Mouse (Mus musculus): ENCODE results near the gene Vsnl1. TPM values are rescaled to one million over a fixed set of nuclear protein-coding genes. Genes with fewer than 3 reads are reported as not detected.

The Vsnl1 gene
- polyA plus RNA-seq, 1 experiment from 2014 or later = not detected

DNA sequence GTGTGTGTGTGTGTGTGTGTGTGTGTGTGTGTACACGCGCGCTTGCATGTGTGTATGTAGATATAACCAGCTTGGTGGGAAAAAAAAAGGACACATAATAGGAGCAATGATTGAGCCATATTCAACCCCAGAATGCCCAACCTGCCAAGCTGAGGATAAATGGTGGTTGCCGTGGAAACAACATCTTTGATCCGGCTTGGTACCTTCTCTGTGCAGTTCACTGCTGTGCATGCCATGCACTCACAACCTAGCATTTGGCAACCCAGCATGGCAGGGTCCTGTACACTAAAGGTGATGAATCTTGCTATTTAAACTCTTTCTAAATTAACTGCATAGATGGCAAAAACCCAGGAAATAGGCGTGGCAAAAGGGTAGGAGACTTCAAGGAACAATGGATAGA lies 74.0 kb downstream of the Vsnl1 start:
- no peak for ATAC-seq (ENCODE audit: low read depth)
- 80% methylated on average over 6 of the region's 6 CpGs for WGBS (ENCODE audit: insufficient replicate concordance)
- no peaks in the 10 kb centered on the region for H3K36me3 ChIP-seq (ENCODE audit: control insufficient read depth, insufficient read depth)
- no peaks in the 10 kb centered on the region for H3K4me1 ChIP-seq (ENCODE audit: control insufficient read depth, low read depth, low read length)
- H3K27me3 ChIP-seq (ENCODE audit: control insufficient read depth, insufficient read depth, low read depth, low read length) = no peaks in the 10 kb centered on the region
- H3K9me3 ChIP-seq (replicated peaks; ENCODE audit: control insufficient read depth, low read length) = no peaks in the 10 kb centered on the region
- H3K4me2 ChIP-seq (ENCODE audit: low read depth, low read length) = no peak overlapping the region
- H3K27ac ChIP-seq (ENCODE audit: low read length) = no peak overlapping the region
- H3K4me3 ChIP-seq (ENCODE audit: low read depth, low read length) = no peak overlapping the region
- no peak overlapping the region for H3K9ac ChIP-seq (ENCODE audit: low read depth, low read length)

DNA sequence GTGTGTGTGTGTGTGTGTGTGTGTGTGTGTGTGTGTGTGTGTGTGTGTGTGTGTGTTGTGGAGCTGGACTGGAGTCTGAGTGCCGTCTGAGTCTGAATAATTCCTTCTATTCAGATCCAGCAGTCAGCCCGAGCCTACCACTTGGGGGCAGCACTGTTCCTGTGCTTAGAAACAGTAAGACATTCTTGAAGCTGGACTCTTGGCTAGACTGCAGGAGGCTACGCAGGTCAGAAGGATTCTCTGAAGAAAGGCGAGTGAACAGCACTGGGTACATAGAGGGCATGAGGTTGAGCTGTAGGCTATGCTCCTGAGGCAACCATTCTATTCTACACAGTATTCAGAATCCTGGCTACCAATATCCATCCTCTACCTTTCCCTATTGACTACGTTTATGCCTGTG lies 85.5 kb downstream of the Vsnl1 start:
- H3K27ac ChIP-seq (ENCODE audit: low read length) = no peak overlapping the region
- no peaks in the 10 kb centered on the region for H3K4me1 ChIP-seq (ENCODE audit: control insufficient read depth, low read depth, low read length)
- no peak overlapping the region for H3K4me3 ChIP-seq (ENCODE audit: low read depth, low read length)
- no peaks in the 10 kb centered on the region for H3K27me3 ChIP-seq (ENCODE audit: control insufficient read depth, insufficient read depth, low read depth, low read length)
- no peaks in the 10 kb centered on the region for H3K9me3 ChIP-seq (replicated peaks; ENCODE audit: control insufficient read depth, low read length)
- no peak overlapping the region for H3K4me2 ChIP-seq (ENCODE audit: low read depth, low read length)
- WGBS (ENCODE audit: insufficient replicate concordance) = 28% methylated on average over 5 of the region's 5 CpGs
- no peaks in the 10 kb centered on the region for H3K36me3 ChIP-seq (ENCODE audit: control insufficient read depth, insufficient read depth)
- no peak overlapping the region for H3K9ac ChIP-seq (ENCODE audit: low read depth, low read length)
- no peak for ATAC-seq (ENCODE audit: low read depth)

DNA sequence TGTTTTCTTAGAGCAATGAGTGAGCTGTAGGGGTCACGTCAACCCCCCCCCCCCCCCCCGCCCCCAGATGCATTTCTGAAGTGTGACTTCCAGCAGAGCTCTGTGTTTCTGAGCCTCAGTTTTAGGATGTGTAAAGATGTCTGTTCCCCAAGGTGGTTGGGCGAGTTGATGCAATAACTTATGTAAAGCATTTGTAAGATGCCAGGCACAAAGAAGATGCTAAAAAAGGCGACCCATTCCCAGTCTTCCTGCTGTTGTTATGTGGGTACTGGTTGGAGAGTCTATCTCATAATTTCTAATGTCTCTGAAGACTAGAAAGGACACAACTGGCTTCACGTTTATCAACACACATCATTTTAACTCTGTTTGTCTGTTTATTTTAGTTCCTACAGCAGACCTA lies 86.5 kb downstream of the Vsnl1 start:
- H3K9ac ChIP-seq (ENCODE audit: low read depth, low read length) = no peak overlapping the region
- ATAC-seq (ENCODE audit: low read depth) = no peak
- H3K9me3 ChIP-seq (replicated peaks; ENCODE audit: control insufficient read depth, low read length) = no peaks in the 10 kb centered on the region
- no peak overlapping the region for H3K27ac ChIP-seq (ENCODE audit: low read length)
- H3K27me3 ChIP-seq (ENCODE audit: control insufficient read depth, insufficient read depth, low read depth, low read length) = no peaks in the 10 kb centered on the region
- no peak overlapping the region for H3K4me2 ChIP-seq (ENCODE audit: low read depth, low read length)
- H3K4me3 ChIP-seq (ENCODE audit: low read depth, low read length) = no peak overlapping the region
- 31% methylated on average over 5 of the region's 5 CpGs for WGBS (ENCODE audit: insufficient replicate concordance)
- H3K36me3 ChIP-seq (ENCODE audit: control insufficient read depth, insufficient read depth) = no peaks in the 10 kb centered on the region
- H3K4me1 ChIP-seq (ENCODE audit: control insufficient read depth, low read depth, low read length) = no peaks in the 10 kb centered on the region

DNA sequence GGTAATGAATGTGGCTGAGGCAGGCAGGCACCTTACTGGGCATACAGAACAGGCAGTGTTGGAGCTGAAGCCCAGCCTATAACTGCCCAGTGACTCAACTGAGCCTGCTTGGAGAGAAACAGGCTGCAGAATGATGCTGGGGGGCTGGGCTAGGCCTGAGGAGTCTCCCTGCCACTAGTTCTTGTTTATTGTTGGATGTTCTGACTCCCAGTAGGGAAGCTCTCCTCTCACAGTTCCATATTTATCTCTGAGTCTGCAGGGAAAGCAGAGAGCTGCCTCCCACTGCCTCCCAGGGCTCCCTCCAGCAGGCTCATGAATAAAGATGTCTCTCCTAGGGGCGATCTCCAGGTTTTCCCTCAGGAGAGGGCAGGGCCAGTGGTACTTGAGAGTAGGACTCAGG lies 88.0 kb downstream of the Vsnl1 start:
- H3K9ac ChIP-seq (ENCODE audit: low read depth, low read length) = no peak overlapping the region
- ATAC-seq (ENCODE audit: low read depth) = no peak
- no peak overlapping the region for H3K27ac ChIP-seq (ENCODE audit: low read length)
- WGBS (ENCODE audit: insufficient replicate concordance) = 22% methylated on average over 1 of the region's 1 CpGs
- H3K36me3 ChIP-seq (ENCODE audit: control insufficient read depth, insufficient read depth) = no peaks in the 10 kb centered on the region
- no peak overlapping the region for H3K4me3 ChIP-seq (ENCODE audit: low read depth, low read length)
- no peaks in the 10 kb centered on the region for H3K9me3 ChIP-seq (replicated peaks; ENCODE audit: control insufficient read depth, low read length)
- H3K4me1 ChIP-seq (ENCODE audit: control insufficient read depth, low read depth, low read length) = no peaks in the 10 kb centered on the region
- H3K4me2 ChIP-seq (ENCODE audit: low read depth, low read length) = no peak overlapping the region
- no peaks in the 10 kb centered on the region for H3K27me3 ChIP-seq (ENCODE audit: control insufficient read depth, insufficient read depth, low read depth, low read length)

DNA sequence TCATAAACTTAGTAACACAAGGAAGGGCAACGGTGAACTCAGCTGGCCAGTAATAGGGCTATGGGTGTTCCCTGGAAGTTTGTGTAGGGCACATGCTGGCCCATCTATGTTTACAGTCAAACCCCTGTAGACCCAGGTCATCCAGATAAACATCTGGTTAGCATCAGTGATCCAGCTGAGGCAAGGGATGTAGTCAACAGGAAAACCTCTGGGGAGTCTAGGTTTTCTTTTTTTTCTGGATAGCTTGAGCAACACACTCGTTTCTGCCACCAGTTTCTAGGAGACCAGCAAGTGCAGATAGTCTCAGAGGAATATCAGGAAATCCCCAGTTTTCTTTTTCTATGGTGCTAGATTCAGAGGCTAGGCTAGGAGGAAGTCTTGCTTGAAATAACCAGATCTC lies 90.5 kb downstream of the Vsnl1 start:
- Histone ChIP-seq H3K27me3 (ENCODE audit: control insufficient read depth, insufficient read depth, low read depth, low read length) (no peaks in the 10 kb centered on the region), H3K4me2 (ENCODE audit: low read depth, low read length) (no peak overlapping the region), H3K36me3 (ENCODE audit: control insufficient read depth, insufficient read depth) (no peaks in the 10 kb centered on the region), H3K4me1 (ENCODE audit: control insufficient read depth, low read depth, low read length) (no peaks in the 10 kb centered on the region), H3K9me3 (replicated peaks; ENCODE audit: control insufficient read depth, low read length) (no peaks in the 10 kb centered on the region), H3K4me3 (ENCODE audit: low read depth, low read length) (no peak overlapping the region), H3K9ac (ENCODE audit: low read depth, low read length) (no peak overlapping the region), H3K27ac (ENCODE audit: low read length) (no peak overlapping the region)
- no peak for ATAC-seq (ENCODE audit: low read depth)
- 34% methylated on average over 2 of the region's 2 CpGs for WGBS (ENCODE audit: insufficient replicate concordance)

DNA sequence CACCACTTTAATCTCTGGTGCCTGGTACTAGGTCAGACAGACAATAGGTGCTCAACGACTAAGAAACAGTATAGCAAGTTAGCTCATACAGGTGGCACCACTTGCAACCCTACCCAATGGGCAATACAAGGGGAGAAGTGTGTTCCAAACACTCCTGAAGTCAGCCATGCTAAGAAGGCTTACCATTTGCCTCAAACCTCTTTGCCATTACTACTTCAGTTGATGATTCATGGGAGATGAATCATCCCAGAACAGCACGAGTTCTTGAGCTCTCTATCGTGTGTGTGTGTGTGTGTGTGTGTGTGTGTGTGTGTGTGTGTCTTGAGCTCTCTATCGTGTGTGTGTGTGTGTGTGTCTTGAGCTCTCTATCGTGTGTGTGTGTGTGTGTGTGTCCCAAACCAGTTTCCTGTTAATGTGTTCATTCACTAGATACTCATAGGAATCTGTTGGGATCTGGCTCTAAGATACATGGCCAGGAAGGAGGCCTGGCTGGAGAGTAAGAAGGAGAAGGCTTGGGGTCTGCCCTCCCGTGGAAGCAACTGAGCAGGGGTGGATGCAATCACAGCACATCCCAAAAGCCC lies 94.3 kb downstream of the Vsnl1 start:
- H3K36me3 ChIP-seq (ENCODE audit: control insufficient read depth, insufficient read depth) = no peaks in the 10 kb centered on the region
- H3K4me3 ChIP-seq (ENCODE audit: low read depth, low read length) = no peak overlapping the region
- H3K9ac ChIP-seq (ENCODE audit: low read depth, low read length) = no peak overlapping the region
- H3K4me1 ChIP-seq (ENCODE audit: control insufficient read depth, low read depth, low read length) = no peaks in the 10 kb centered on the region
- WGBS (ENCODE audit: insufficient replicate concordance) = 48% methylated on average over 6 of the region's 6 CpGs
- no peaks in the 10 kb centered on the region for H3K9me3 ChIP-seq (replicated peaks; ENCODE audit: control insufficient read depth, low read length)
- no peak overlapping the region for H3K27ac ChIP-seq (ENCODE audit: low read length)
- H3K27me3 ChIP-seq (ENCODE audit: control insufficient read depth, insufficient read depth, low read depth, low read length) = no peaks in the 10 kb centered on the region
- H3K4me2 ChIP-seq (ENCODE audit: low read depth, low read length) = no peak overlapping the region
- no peak for ATAC-seq (ENCODE audit: low read depth)

DNA sequence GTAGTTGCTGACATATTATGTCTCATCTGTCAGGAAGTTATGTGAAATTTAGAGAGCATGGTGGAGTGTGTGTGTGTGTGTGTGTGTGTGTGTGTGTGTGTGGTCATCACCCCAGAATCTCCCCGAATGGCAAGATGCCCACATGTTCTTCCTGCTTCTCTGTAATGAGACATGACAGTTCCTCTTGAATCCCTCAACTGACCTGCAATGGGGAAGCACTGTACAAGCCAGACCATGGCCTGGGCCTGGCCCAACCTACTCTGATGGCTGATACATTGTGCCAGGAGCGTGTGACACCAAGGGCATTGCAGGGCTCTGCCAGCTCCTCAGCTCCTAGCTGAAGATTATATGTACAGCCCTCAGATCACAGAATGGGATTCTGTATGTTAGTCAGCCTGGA lies 98.2 kb downstream of the Vsnl1 start:
- H3K4me3 ChIP-seq (ENCODE audit: low read depth, low read length) = no peak overlapping the region
- ATAC-seq (ENCODE audit: low read depth) = no peak
- no peak overlapping the region for H3K4me2 ChIP-seq (ENCODE audit: low read depth, low read length)
- no peaks in the 10 kb centered on the region for H3K9me3 ChIP-seq (replicated peaks; ENCODE audit: control insufficient read depth, low read length)
- H3K27ac ChIP-seq (ENCODE audit: low read length) = no peak overlapping the region
- no peaks in the 10 kb centered on the region for H3K36me3 ChIP-seq (ENCODE audit: control insufficient read depth, insufficient read depth)
- 49% methylated on average over 2 of the region's 2 CpGs for WGBS (ENCODE audit: insufficient replicate concordance)
- no peaks in the 10 kb centered on the region for H3K4me1 ChIP-seq (ENCODE audit: control insufficient read depth, low read depth, low read length)
- no peaks in the 10 kb centered on the region for H3K27me3 ChIP-seq (ENCODE audit: control insufficient read depth, insufficient read depth, low read depth, low read length)
- H3K9ac ChIP-seq (ENCODE audit: low read depth, low read length) = no peak overlapping the region

DNA sequence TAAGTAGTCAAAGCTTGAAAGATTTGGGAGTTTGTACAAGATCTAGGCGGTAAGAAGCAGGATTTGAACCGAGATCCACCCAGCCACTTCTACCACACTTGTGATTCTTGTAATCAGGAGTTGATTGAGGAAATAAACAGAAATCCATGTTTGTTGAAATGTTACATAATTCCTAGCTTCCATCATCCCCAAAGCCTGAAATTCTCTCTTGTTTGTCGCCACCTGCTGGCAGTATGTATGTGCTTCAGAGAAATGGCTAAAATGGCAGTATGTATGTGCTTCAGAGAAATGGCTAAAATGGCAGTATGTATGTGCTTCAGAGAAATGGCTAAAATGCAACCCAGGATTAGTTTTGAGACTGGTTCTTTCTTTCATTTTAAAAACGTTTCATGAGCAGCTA lies 99.6 kb downstream of the Vsnl1 start:
- no peaks in the 10 kb centered on the region for H3K27me3 ChIP-seq (ENCODE audit: control insufficient read depth, insufficient read depth, low read depth, low read length)
- no peaks in the 10 kb centered on the region for H3K4me1 ChIP-seq (ENCODE audit: control insufficient read depth, low read depth, low read length)
- no peak overlapping the region for H3K9ac ChIP-seq (ENCODE audit: low read depth, low read length)
- no peaks in the 10 kb centered on the region for H3K36me3 ChIP-seq (ENCODE audit: control insufficient read depth, insufficient read depth)
- WGBS (ENCODE audit: insufficient replicate concordance) = 36% methylated on average over 4 of the region's 4 CpGs
- H3K27ac ChIP-seq (ENCODE audit: low read length) = no peak overlapping the region
- H3K4me2 ChIP-seq (ENCODE audit: low read depth, low read length) = no peak overlapping the region
- H3K9me3 ChIP-seq (replicated peaks; ENCODE audit: control insufficient read depth, low read length) = no peaks in the 10 kb centered on the region
- no peak for ATAC-seq (ENCODE audit: low read depth)
- no peak overlapping the region for H3K4me3 ChIP-seq (ENCODE audit: low read depth, low read length)

DNA sequence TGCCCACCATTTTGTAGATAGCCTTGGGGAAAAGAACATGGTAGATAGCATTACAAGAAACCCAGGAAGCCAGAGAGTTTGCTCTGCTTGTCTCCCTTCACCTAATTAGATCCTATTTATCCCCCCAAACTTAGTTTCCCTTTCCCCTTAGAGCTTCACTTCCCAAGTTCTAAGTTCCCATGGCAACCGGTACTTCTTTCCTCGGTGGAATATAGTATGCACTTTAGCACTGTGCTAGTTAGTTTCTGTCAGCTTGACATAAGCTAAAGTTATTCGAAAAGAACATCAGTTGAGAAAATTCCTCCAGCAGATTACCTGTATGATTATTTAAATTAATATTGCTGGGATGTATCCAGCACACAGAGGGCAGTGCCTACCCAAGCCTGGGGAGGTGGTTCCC lies 109.9 kb downstream of the Vsnl1 start:
- Histone ChIP-seq H3K36me3 (ENCODE audit: control insufficient read depth, insufficient read depth) (no peaks in the 10 kb centered on the region), H3K27ac (ENCODE audit: low read length) (no peak overlapping the region), H3K4me1 (ENCODE audit: control insufficient read depth, low read depth, low read length) (no peaks in the 10 kb centered on the region)

More for the DNA sequence above, 109.9 kb downstream of the Vsnl1 start:
- no peaks in the 10 kb centered on the region for H3K27me3 ChIP-seq (ENCODE audit: control insufficient read depth, insufficient read depth, low read depth, low read length)
- H3K4me3 ChIP-seq (ENCODE audit: low read depth, low read length) = no peak overlapping the region
- H3K4me2 ChIP-seq (ENCODE audit: low read depth, low read length) = no peak overlapping the region
- WGBS (ENCODE audit: insufficient replicate concordance) = 75% methylated on average over 3 of the region's 3 CpGs
- no peaks in the 10 kb centered on the region for H3K9me3 ChIP-seq (replicated peaks; ENCODE audit: control insufficient read depth, low read length)
- no peak for ATAC-seq (ENCODE audit: low read depth)
- H3K9ac ChIP-seq (ENCODE audit: low read depth, low read length) = no peak overlapping the region
